Mouse (Mus musculus): ENCODE measurements around the gene Pcbp3.

Gene Pcbp3

DNA sequence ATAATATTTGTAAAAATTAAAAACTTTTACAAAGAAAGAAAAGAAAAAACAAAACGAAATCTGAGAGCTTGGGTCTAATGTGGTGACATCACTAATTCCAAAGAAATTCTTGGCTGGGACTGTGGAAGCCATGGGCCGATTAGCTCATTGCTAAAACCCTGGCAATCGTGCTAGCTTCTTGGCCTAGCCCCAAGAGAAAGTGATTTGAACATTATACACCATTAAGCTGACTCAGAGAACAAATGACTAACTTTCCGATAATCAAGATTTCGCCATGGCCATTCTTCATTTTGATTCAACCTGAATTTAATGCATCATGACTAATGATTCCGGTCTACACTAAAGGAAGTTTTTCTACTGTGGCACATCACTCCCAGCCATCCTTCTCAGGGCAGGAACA, 30.6 kb downstream of the Pcbp3 start:
- peak; percentile 86 to 96 for DNase-seq (ENCODE audit: inconsistent age in 2 of 2, low spot score in 1 of 2)

DNA sequence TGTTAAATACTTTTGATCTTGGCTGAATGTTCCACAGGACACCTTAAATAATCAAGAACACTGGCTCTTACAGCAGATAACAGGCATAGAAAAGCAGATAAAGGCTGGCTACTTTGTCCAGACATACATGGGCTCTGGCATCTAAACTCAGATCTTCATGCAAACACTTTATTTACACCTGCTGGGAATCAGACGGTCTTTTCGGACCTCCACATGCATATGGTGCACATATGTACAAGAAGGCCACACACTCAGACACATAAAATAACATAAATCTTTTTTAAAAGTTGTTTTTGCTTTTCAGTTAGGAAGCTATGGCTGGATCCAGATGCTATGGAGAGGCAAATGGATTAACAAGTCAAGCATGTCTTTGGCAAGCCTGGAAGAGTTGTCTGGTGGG, 37.2 kb downstream of the Pcbp3 start:
- no peak for DNase-seq (ENCODE audit: inconsistent age in 2 of 2, low spot score in 1 of 2)

DNA sequence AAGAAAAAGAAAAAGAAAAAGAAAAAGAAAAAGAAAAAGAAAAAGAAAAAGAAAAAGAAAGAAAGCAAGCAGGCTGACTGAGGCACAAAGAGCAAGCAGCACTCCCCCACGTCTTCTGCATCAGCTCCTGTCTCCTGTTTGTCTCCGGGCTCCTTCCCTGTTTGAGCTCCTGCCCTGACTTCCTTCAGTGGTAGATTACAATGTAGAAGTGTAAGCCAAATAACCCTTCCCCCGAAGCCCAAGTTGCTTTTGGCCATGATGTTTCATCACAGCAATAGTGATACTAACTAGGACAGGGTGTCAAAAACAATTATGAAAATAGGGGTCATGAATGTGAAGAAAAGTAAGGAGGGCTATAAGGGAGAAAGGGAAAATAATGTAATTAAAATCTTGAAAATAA, 43.6 kb downstream of the Pcbp3 start:
- no peak for DNase-seq (ENCODE audit: inconsistent age in 2 of 2, low spot score in 1 of 2)

DNA sequence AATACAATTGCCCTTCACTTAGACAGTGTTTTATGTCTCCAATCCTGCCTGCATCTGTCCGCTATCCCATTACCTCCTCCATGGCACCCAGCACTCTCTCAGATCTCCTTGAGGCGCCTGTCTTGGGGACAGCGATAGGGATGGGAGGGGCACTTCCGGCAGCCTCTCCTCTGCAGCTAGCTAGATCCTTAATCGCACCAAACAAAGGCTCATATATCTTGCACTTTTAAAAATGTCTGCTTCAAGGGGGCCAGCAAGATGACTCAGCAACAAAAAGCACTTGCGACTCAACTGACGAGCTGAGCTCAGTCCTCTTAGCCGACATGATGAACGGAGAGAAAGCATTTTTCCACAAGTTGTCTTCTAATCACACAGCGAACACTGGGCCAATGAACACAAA, 55.3 kb downstream of the Pcbp3 start:
- DNase-seq (ENCODE audit: inconsistent age in 2 of 2, low spot score in 1 of 2), result peak in 1 of 2 experiments; percentile 57

DNA sequence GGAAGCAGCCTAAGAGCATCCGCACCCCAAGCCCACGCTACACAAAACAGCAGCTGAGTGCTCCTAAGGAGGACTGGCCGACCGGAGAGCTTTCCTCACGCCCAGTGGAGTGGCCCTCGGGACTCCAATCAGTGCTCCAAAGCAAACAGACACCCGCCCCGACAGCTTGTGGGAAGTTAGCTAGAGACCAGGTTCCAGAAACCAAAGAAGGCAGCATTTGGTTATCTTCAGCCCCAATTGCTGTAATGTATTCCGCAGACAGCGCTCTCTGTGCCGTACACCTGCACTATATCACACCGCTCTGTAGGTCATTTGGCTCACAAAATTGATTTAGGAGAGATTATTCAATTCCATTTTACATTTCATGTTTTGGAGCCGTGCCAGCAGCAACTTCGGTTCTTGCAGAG, 55.7 kb downstream of the Pcbp3 start:
- peak; percentile 30 to 59 for DNase-seq (ENCODE audit: inconsistent age in 2 of 2, low spot score in 1 of 2)

DNA sequence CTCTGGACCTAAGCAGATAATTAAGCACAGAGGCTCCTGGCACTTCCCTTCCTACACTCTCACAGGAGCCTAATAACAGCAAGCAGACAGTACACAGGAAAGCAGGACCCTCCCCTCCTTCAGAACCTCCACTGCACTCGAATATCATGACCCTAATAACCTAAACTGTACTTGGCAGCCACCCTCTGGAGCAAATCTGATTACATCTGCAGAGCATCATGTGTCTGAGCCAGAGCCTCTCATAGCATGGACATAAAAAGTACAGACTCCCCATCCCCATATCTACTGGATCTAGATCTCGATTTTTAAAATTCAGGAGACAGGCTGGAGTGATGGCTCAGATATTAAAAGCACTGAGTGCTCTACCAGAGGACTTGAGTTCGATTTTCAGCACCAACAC, 58.0 kb downstream of the Pcbp3 start:
- DNase-seq (ENCODE audit: inconsistent age in 2 of 2, low spot score in 1 of 2), result peak in 1 of 2 experiments; percentile 47

DNA sequence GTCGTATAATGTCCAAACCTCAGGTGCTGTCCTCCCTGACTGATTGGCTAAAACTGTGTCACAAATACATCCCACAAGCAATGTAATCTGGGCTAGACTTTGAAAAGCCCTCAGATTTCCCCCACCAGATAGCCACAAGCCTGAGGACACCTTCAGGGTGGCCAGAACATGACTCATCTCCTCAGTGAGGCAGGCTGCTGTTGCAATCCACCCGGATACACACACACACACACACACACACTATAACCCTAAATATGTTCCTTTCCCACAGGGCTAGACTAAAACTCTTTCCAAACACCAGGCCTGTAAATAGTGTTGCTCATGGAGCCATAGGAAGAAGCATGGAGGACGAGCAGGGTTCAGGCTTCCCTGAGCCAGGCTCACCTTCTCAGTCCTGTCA, 58.6 kb downstream of the Pcbp3 start:
- peak; percentile 52 to 81 for DNase-seq (ENCODE audit: inconsistent age in 2 of 2, low spot score in 1 of 2)

DNA sequence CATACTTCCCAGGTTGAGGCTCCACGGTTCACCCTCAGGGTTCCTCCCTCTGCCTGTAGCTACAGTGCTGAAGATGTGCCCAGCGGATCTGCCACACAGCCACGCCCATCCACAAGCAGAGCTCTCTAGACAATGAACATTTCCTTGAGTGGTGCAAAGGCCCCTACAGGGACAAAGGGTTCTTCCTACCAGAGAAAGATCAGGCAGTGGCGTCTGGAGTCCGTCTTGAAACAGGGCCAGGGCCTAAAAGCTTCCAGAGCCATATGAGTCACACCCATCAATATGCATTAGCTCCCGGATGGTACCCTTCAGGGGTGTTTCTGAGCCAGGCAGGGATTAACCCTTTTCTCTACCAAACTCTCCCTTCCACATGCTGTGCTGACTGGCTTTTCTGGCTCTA, 59.1 kb downstream of the Pcbp3 start:
- peak; percentile 80 to 89 for DNase-seq (ENCODE audit: inconsistent age in 2 of 2, low spot score in 1 of 2)

DNA sequence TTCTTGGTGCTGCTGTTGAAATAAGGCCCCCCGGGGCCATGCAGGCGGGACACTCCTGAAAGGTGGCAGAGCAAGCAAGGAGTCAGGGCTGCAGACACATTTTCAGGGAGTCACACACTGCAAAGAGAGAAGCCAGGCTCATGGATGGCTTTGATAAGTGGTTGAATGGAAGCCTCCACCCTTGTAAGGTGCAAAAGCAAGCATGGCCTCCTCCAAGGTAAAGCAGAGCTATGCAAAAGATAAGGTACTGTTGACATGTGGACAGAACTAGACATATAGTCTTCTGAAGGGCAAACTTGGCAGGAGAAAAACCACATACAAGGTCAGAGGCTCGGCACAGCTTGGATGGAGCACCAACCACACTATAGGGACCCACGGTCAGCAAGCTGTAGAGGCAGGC, 63.3 kb downstream of the Pcbp3 start:
- peak; percentile 45 to 65 for DNase-seq (ENCODE audit: inconsistent age in 2 of 2, low spot score in 1 of 2)

DNA sequence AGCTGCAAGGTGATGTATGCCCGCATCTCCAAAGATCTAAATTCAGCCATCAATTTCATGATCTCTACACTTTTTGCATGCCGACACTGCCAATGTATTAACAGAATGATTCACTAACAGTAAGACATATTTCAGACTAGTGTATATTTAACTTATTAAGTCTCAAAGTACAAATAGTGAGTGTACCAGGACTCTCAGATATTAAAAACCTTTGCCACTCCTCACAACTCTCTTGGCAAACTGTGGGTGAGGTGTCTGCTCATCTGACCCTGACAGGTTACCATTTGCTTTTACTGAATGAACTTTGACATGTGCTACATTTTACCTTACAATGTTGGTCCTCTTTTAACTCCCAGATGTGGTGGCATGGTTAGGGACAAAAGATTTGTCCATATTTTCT, 70.2 kb downstream of the Pcbp3 start:
- DNase-seq (ENCODE audit: inconsistent age in 2 of 2, low spot score in 1 of 2), result no peak

DNA sequence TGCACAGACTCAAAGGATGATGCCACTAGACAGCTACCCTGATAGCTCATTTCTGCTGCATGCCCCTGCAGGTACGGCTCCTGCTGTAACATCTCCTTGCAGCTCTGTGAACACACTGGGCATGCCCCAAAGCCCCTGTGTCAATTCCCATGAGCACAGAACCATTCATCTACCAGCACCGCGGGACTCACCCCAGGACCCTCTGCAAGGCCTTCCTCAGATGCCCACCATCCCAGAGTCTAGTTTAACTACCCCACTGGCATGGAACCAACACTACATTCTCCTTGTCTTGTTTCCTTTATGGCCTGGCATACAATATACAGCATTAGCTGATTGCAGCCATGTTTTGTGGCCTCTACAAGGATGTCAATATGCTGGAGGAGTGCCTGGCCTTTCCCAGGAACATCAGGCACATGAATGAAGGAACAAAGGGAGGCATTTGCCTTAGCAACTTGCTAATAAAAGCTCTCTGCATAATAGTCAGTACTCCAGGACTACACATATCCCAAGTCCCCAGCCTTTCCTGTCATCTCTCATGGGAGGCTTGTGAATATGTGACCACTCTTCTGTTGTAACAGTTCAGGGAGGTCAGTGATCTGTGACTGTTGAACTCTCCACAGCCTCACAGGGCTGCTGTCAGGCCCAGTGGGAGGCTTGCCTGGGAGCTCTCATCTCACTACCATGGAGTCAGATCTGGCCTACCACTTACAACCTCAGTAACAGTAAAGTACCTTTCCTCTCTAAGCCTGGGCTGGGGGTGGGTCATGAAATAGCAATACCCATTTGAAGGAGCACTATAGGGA, 78.0 kb downstream of the Pcbp3 start:
- DNase-seq (ENCODE audit: inconsistent age in 2 of 2, low spot score in 1 of 2), result no peak

DNA sequence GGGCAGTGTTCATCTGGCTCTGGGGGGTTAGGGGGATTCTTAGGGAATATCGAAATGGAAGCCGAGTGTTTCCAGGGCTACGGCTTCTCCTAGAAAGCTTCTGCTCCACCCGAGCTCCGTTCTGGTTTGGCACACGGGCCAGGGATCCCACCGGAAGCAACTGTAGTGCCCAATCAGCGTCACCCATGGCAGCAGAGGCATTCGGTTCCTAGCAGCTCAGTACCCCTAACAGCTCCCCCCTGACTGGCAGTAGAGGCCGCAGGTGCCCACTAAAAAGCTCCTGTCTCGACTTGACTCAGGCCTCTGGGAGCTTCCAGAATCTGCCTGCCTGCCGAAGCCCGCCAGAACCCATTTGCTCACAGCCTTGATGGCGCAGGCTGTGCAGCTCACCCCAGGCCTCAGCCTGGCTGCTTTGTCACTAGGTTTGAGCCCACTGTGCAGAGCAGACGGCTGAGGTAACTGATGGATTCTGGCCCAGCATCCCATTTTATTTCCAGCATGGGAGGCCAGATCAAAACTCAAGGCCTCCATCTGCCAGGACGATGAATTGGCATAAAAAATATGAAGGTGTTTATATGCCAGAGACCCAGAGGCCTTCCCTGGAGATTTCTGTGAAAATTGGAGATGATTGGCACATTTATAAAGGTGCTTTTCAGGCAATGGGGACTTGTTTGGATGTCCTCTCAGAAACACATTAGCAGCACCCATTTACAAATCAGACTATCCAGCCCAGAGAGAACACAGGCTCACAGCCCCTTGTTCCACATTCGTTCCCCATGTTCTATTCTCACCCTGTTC, 78.8 kb downstream of the Pcbp3 start:
- peak in 1 of 2 experiments; percentile 43 for DNase-seq (ENCODE audit: inconsistent age in 2 of 2, low spot score in 1 of 2)

DNA sequence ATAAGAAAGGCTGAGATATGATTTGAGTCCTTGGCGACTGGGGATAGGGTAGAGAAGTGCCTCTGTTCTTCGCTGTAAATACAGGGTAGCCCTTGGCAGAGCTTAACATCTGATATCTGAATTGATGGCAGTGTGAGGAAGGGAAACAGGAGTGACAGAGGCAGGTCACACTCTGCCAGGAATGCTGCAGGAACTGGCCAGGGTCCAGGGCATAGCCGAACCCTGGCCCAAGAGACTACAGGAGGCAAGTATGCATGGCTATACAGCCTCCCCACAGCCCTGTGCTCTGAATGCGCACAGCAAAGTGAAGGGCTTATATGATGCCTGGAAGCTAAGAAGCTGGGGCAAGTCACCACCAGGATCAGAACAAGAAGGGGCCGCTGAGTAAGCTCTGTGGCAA, 79.8 kb downstream of the Pcbp3 start:
- peak in 1 of 2 experiments; percentile 42 for DNase-seq (ENCODE audit: inconsistent age in 2 of 2, low spot score in 1 of 2)

DNA sequence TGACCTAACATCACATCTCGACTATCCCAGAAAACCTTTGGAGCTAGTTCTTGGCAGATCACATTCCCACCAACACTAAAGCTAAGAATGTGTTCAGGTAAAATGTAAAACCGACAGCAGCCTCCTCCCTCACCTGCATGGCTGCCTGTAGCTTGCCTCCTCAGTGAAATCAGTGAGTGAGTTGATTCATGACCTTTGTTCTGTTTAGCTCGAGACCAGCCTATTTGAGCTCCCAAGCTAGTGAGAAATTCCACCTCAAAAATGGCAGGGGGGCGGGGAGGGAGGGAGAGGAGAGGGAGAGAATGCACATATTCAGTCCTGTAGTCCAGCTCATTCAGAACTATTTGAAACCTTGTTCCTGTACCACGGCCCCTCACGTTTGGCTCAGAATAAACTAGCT, 86.4 kb downstream of the Pcbp3 start:
- DNase-seq (ENCODE audit: inconsistent age in 2 of 2, low spot score in 1 of 2), result no peak

DNA sequence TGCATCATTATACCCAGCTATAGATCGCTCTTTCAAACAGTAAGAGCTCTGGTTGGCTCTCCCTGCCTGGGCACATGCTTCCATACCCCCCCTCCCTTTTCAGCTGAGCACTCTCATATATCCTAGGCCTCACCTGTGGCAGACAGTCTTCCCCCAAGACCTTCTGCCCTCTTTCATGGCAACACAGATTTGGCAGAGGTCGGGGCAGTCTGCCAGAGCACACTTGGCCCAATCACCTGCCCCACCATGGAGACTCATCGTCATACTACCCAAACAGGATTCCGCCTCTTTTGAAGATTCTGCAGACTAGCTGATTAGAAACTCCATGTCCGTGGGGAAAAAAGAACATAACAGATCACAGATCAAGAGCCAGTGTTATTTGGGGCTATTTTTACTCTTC, 86.8 kb downstream of the Pcbp3 start:
- DNase-seq (ENCODE audit: inconsistent age in 2 of 2, low spot score in 1 of 2), result no peak

DNA sequence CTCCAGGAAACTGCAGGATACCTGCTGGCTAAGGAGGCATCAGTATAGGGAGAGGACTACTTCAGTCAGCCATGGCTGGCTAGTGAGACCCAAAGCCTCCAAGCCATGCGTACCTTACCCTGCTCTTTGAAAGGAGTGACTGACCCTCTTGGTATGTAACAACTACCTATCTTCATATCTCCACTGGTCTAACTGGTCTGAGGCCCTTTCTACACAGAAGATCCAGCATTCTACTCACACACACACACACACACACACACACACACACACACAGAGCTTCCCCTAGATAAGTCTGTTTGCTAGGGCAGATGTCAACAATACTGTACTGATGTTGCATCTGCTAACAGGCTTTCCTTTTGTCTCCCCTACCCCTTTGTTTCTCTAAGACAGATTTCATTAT, 87.3 kb downstream of the Pcbp3 start:
- DNase-seq (ENCODE audit: inconsistent age in 2 of 2, low spot score in 1 of 2), result no peak

DNA sequence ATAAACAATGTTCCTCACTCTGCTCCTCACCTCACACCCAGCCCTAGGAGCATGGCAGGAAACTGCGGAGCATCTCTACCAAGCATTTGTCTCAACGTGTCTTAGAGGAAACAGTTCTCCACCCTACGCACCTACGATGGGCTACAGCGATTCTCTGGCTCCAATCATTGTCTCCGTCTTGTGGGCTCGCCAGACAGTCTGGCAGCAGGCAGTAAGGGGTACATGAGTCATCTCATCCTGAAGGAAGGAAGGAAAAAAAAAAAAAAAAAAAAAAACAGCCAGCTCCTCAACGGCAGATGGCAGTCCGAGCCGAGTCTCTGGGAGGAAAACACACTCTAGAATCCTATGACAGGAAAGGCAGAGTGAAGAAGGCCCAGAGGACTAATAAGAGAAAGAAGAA, 87.7 kb downstream of the Pcbp3 start:
- peak in 1 of 2 experiments; percentile 70 for DNase-seq (ENCODE audit: inconsistent age in 2 of 2, low spot score in 1 of 2)

DNA sequence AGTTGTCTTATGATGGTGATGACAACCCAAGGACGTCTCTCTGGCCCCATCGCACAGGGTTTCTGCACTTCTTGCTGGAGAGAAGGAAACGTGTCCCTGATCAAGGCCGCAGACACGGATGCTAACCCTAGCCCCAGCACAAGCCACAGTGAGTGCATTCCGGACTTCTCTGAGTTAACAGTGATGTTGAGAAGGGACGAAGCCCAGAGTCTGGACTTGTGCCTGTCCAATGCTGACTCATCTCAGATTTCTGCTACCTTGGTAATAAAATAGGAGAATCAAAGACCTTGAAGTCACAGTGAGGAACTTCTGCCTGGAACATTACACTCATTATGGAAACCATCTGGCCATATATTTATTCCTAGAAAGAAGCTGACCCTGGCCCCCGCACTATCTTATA, 89.0 kb downstream of the Pcbp3 start:
- DNase-seq (ENCODE audit: inconsistent age in 2 of 2, low spot score in 1 of 2), result peak; percentile 83 to 89

DNA sequence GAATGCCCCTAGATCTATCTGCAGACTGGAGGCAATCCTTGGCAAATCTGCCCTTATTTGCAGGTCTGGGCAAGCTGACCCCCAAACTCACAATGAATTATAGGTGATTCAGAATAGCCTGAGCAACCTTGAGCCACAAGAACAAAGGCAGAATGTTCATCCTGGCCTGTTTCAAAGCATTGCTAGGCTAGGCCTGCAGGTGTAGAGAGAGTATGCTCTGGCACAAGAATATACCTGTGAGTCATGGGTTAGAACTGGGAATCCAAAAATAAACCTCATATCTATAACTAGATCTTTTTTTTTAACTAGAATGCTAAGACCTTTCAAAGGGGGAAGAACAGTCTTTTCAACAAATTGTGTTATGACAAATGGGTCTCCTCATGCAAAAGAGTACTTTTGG, 95.8 kb downstream of the Pcbp3 start:
- DNase-seq (ENCODE audit: inconsistent age in 2 of 2, low spot score in 1 of 2), result peak in 1 of 2 experiments; percentile 36

DNA sequence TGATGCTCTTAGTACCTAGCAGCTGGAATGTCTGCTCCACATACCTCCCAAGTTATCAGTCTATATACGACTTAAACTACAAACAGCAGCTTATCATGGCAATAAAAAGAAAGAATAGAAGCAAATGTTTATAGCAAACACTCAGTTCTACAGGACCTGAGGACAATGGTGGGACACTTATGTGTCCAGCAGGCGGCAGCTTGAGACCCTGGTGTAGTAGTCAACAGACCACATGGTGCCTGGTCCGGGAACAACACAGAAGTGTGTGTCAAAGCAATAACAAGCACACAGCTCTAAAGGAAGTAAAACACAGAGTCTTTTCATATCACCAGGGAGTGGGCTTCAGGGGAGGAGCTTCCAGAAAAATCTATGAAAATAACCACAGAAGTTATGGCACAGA, 100.7 kb downstream of the Pcbp3 start:
- no peak for DNase-seq (ENCODE audit: inconsistent age in 2 of 2, low spot score in 1 of 2)

DNA sequence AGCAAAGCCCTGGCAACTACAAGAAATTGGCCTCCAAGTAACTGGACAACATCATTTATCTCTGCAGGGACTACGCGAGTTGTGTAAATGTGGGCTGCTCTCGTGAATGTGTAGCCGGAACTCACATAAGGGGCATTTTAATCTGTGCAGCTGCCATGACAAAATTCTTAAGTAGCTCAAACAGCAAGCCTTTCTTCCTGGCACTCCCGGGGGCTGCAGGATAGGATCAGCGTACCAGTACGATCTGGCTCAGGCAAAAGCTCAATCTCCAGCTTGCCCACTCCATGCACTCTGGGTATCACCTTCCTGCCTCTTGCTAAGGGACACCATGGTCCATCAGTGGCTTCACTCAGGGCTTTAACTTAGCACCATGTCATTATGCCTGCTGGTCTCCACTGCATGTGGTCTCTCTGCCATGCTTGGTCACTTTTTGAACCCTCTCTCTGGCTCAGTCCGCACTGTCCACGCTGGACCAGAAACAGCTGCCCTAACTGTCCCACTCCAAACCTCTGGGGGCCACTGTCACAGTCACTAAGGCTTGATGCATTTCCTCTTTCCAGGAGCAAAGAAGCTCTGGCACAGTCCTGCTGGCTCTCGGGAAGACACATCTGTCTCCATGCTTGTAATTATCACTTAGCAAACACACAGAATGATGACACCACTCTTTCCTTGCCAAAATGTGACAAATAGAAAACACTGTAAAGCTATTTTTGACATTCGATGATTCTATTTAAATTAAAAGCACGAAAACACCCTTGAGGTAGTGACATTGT, 102.1 kb downstream of the Pcbp3 start:
- no peak for DNase-seq (ENCODE audit: inconsistent age in 2 of 2, low spot score in 1 of 2)

DNA sequence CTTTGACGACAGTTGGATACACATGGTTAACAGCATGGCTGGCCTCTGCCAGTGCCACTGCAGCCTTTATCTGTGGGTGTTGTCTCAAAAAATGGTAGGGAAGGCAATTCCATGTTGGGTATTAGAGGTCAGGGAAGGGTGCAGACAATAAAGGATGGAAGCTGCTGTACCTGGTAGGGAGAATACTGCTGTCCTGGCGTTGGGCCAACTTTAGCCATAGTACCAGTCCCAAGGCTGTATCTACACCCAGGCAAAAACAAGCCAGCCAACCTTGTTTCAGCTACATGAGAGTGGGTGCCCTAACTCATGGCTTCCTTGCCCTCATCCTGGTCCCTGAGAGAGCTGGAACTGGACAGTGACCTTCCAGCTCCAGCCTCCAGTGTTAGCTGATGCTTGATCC, 103.8 kb downstream of the Pcbp3 start:
- no peak for DNase-seq (ENCODE audit: inconsistent age in 2 of 2, low spot score in 1 of 2)

All from adrenal gland, adult (tissue).